ENCODE assay signal across 8 mouse cellular contexts in genomic region chr4:78606461-78606830, GRCm38 (mm10).
DNase-seq lines count a peak whose midpoint lies in the region; ATAC-seq lines count a peak whose summit lies in the region.

No protein-coding gene starts in this region.

- no peaks in the 10 kb centered on the region for H3K36me3 ChIP-seq in kidney, embryonic 16.5 days (ENCODE audit: insufficient read depth, low read length)
- H3K36me3 ChIP-seq in embryonic facial prominence, embryonic 11.5 days (replicated peaks; ENCODE audit: control insufficient read depth, insufficient read depth, low read depth, low read length): no peaks in the 10 kb centered on the region
- H3K36me3 ChIP-seq in intestine, embryonic 14.5 days (ENCODE audit: control insufficient read depth, insufficient read depth, low read length): no peaks in the 10 kb centered on the region

- peak overlapping the region; percentile 35; the same call in 1 of the 2 replicates for H3K9ac ChIP-seq in kidney, embryonic 16.5 days (replicated peaks; ENCODE audit: low read length)
- 0 out of 2 replicates have a peak overlapping the region, but pooled peaks have one; percentile 18 for H3K9ac ChIP-seq in embryonic facial prominence, embryonic 11.5 days (replicated peaks; ENCODE audit: low read length)
- no peak overlapping the region for H3K9ac ChIP-seq in intestine, embryonic 14.5 days (ENCODE audit: low read length)

- no peaks in the 10 kb centered on the region for H3K27me3 ChIP-seq in kidney, embryonic 16.5 days (ENCODE audit: insufficient read depth, low read length)
- H3K27me3 ChIP-seq in embryonic facial prominence, embryonic 11.5 days (ENCODE audit: control insufficient read depth, insufficient read depth, low read length): no peaks in the 10 kb centered on the region
- no peaks in the 10 kb centered on the region for H3K27me3 ChIP-seq in intestine, embryonic 14.5 days (replicated peaks; ENCODE audit: control insufficient read depth, insufficient read depth, low read length)

- peak; percentile 80; the same call in 1 of the 2 replicates for ATAC-seq in kidney, embryonic 16.5 days (ENCODE audit: low FRiP score, low TSS enrichment)
- ATAC-seq in embryonic facial prominence, embryonic 11.5 days (replicated peaks; ENCODE audit: insufficient number of reproducible peaks, low FRiP score, low TSS enrichment, low read depth): peak; percentile 80
- 0 out of 2 replicates have a peak, but pooled peaks have one; percentile 50 for ATAC-seq in intestine, embryonic 14.5 days (replicated peaks; ENCODE audit: low FRiP score, low TSS enrichment, low read depth)

- H3K4me2 ChIP-seq in kidney, embryonic 16.5 days (replicated peaks; ENCODE audit: low read depth, low read length): peak overlapping the region; percentile 64
- H3K4me2 ChIP-seq in embryonic facial prominence, embryonic 11.5 days (ENCODE audit: low read depth, low read length): peak overlapping the region; percentile 45
- H3K4me2 ChIP-seq in intestine, embryonic 14.5 days (ENCODE audit: low read length): peak overlapping the region; percentile 50

- 22% methylated on average over 18 of the region's 18 CpGs for WGBS in kidney, embryonic 16.5 days
- 12% methylated on average over 18 of the region's 18 CpGs for WGBS in embryonic facial prominence, embryonic 11.5 days
- 21% methylated on average over 18 of the region's 18 CpGs for WGBS in intestine, embryonic 14.5 days

- DNase-seq in kidney, postnatal 36 days: no peak
- peak; percentile 34 for DNase-seq in embryonic facial prominence, embryonic 11.5 days (ENCODE audit: low spot score)
- DNase-seq in intestine, embryonic 14.5 days (ENCODE audit: low spot score): peak; percentile 53
- DNase-seq in mesoderm, embryonic 11.5 days (ENCODE audit: low read depth, low spot score): peak; percentile 11
- no peak for DNase-seq in gastrocnemius, postnatal 4 days (ENCODE audit: low spot score in 2 of 2)
- no peak for DNase-seq in cerebellum, adult 9-11 months
- no peak for DNase-seq in gastrocnemius, adult 18-20 months (ENCODE audit: low spot score)

- no peaks in the 10 kb centered on the region for H3K9me3 ChIP-seq in kidney, embryonic 16.5 days (ENCODE audit: low read length)
- H3K9me3 ChIP-seq in embryonic facial prominence, embryonic 11.5 days (replicated peaks; ENCODE audit: control insufficient read depth, low read length): no peaks in the 10 kb centered on the region
- no peaks in the 10 kb centered on the region for H3K9me3 ChIP-seq in intestine, embryonic 14.5 days (ENCODE audit: control insufficient read depth, low read length)

- no peak overlapping the region for H3K27ac ChIP-seq in kidney, embryonic 16.5 days (ENCODE audit: low read length)
- no peak overlapping the region for H3K27ac ChIP-seq in embryonic facial prominence, embryonic 11.5 days (replicated peaks; ENCODE audit: low read depth, low read length)
- no peak overlapping the region for H3K27ac ChIP-seq in intestine, embryonic 14.5 days (ENCODE audit: low read depth)

- H3K4me3 ChIP-seq in kidney, embryonic 16.5 days (ENCODE audit: low read length): peak overlapping the region; percentile 40
- peak overlapping the region; percentile 26 for H3K4me3 ChIP-seq in embryonic facial prominence, embryonic 11.5 days (ENCODE audit: low read depth, low read length)
- peak overlapping the region; percentile 25 for H3K4me3 ChIP-seq in intestine, embryonic 14.5 days (ENCODE audit: low read depth, low read length)

- no peaks in the 10 kb centered on the region for H3K4me1 ChIP-seq in kidney, embryonic 16.5 days (ENCODE audit: insufficient read depth, low read length)
- H3K4me1 ChIP-seq in embryonic facial prominence, embryonic 11.5 days (ENCODE audit: control insufficient read depth, insufficient read depth, low read length): no peaks in the 10 kb centered on the region
- no peaks in the 10 kb centered on the region for H3K4me1 ChIP-seq in intestine, embryonic 14.5 days (replicated peaks; ENCODE audit: control insufficient read depth, insufficient read depth, low read length)

Comparison
In these comparisons a context has a peak if more than half of its experiments do, and no peak if none do; other contexts are left out.
1. DNase-seq: peak in embryonic facial prominence, embryonic 11.5 days (single experiment), intestine, embryonic 14.5 days (single experiment) and mesoderm, embryonic 11.5 days (single experiment); none in kidney, postnatal 36 days (0 of 2), gastrocnemius, postnatal 4 days (0 of 2), cerebellum, adult 9-11 months (single experiment) and gastrocnemius, adult 18-20 months (single experiment).
2. Peak in every context shown above with its lines, with median percentiles within 50 percentile points of each other: ATAC-seq, H3K4me2 ChIP-seq and H3K4me3 ChIP-seq.